Mouse (Mus musculus) mouse trophoblast stem cell (cell line): ENCODE measurements around the gene Utp18.

Source experiments
- in situ Hi-C, 2 experiments: fragments of 300-500 bp; cut with MseI, MboI; formaldehyde crosslinking; loops; 2 replicates in 1 of 2; 3 replicates in 1 of 2; pipeline ENCODE4 v1.15.1; 2025

The Utp18 gene

DNA sequence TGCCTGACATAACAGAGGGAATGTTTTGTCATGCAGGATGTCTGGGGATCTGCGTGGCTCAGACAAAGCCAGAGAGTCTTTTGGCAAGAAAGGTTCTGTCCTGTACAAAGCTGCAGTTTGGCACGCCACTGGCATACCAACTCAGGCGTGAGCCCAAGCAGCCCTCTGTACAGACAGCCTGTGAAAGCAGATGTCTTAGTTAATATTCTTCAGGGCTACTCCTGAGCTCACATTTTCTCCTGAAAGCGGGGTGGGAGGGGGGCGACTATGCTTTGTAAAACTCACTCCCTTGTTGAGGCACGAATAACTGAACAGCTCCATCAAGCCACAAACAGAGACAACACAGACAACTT lies 56.3 kb downstream of the Utp18 start:
- in situ Hi-C loops = no loop called here

GRCm38 (mm10) chr11:93828619-93829326 lies 56.8 kb downstream of the Utp18 start:
- in situ Hi-C loops = no loop called here

DNA sequence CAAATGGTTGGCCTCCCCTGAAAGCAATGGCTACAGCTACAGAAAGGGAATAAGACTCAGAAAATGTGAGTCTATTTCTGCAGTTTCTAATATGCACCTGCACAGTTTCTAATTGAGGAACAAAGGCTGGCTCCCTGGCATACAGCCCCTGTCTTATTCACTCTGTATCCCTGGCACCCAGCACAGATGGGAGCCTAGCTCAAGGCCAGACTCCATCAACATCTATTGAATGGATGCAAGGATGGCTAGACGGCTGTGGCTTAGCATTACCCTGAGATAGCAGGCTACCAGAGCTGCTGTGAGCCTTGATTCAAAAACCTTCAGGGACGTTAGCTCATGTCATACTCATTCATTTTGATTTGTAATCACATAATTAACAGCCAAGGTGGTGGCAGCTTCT lies 63.3 kb downstream of the Utp18 start:
- in situ Hi-C loops = loop anchor here in 1 of 2 experiments (25.0 kb wide), 1 partner anchor 685 kb away; no protein-coding TSS in a partner anchor

DNA sequence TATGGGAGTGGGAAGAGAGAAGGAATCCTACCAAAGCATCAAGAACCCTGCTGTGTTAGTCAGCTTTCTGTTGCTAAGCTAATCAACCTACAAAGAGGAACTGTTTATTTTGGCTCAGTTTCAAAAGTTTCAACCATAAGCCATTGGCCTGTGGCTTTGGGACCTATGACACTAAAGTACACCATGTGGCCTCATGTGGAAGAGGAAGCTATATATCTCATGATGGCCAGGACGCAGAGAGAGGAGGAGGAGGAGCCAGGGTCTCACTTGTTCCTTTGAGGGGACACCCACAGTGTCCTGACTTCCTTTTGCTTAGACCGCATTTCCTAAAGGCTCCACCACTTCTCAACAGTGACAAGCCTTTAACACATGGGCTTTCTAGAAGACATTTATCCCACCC lies 64.0 kb downstream of the Utp18 start:
- in situ Hi-C loops = loop anchor here in 1 of 2 experiments (25.0 kb wide), 1 partner anchor 684 kb away; no protein-coding TSS in a partner anchor

DNA sequence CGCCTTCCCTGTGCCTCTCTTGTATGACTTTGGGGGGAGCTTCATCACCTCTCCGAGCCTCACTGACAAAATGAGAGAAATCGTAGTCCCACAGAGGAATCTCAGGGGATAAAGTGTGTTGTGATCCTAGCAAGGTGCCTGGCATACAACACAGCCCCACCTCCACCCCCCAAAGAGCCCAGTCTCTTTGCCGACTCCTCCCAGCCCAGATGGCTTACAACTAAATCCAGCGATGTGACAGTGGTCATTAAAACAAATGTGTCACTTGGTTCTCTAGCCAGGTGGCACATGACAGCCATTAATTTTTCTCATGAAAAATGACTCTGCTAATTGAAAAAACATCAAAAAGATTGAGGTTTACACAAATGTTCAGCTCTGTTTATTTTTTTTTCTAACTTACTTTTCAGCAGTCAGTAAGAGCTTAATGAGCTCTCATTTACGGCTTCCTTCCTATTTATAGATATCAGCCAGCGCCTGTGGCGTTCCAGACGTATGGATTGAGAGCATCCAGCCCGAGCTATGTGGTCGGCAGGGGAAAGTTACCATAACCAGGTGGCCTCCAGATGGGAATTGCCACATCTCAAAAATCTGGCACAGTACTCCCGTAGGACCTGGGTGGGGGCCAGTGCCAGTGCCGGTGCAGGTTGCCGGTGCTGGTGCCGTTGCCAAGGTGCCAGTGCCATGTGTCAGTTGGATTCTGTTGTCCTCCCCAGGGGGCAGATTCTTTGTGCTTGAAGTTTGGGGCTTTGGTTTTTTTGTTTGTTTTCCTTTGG lies 67.4 kb downstream of the Utp18 start:
- in situ Hi-C loops = loop anchor here in 1 of 2 experiments (10.0 to 25.0 kb wide), 2 partner anchors 313 to 681 kb away; no protein-coding TSS in a partner anchor

GRCm38 (mm10) chr11:93812955-93813354 lies 72.6 kb downstream of the Utp18 start:
- in situ Hi-C loops = loop anchor here in 1 of 2 experiments (5.0 to 25.0 kb wide), 3 partner anchors 261 to 676 kb away; no protein-coding TSS in a partner anchor

DNA sequence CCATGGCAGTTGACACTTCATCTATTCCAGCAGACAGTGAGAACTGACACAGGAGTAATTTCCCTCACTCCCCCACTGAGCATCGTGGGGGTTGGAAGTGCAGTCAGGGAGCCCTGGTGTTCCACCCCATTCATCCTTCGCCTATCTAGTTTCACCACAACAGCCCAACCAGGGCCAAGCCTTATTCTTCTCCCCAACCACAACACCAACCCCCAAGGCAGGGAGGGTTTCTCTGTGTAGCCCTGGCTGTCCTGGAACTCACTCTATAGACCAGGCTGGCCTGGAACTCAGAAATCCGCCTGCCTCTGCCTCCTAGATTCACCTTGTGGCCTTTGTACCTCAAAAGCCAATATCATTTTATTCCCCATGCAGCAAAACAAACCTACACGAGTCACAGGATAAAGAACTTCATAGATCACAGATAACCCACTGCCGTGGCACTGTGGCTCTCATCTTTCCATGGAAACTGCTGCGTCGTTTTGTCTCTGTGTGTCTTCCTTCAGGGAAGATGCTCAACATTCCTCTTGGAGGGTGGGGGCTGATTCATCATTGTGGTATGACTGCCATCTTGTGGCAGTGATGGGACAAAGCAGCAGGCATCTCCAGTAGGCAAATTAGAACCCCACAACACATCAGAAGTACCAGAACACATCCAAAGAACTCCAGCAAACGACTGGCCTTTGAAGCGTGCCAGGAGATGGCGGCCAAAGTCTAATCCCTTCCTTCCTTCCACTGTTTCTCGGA lies 73.3 kb downstream of the Utp18 start:
- in situ Hi-C loops = loop anchor here in 1 of 2 experiments (5.0 to 25.0 kb wide), 3 partner anchors 260 to 675 kb away; no protein-coding TSS in a partner anchor
